Mouse (Mus musculus) NIH3T3 (cell line): ENCODE measurements around the gene Rbm14.
"Not testable (repeated sequence)": the region's sequence is repeated elsewhere in the genome, so short reads cannot be mapped to it uniquely, and the experiment has no call there.

Experiments
- DNase-seq: peaks from one replicate; pipeline ENCODE4 v3.0.0-alpha.2; 2012; ENCODE audit warnings: low read depth

Gene Rbm14

GRCm38 (mm10) chr19:4812334-4812949 is 1.0 kb upstream of the Rbm14 start:
- peak; percentile 73 for DNase-seq

GRCm38 (mm10) chr19:4811909-4812242 is 442 bp upstream of the Rbm14 start:
- DNase-seq: no peak

- no peak for DNase-seq
Measured at GRCm38 (mm10) chr19:4810746-4811062, 730 bp downstream of the Rbm14 start.

GRCm38 (mm10) chr19:4810309-4810708 is 1.1 kb downstream of the Rbm14 start:
- DNase-seq: no peak

- no peak for DNase-seq
Measured at GRCm38 (mm10) chr19:4803283-4803682, 8.2 kb downstream of the Rbm14 start.

GRCm38 (mm10) chr19:4802691-4803091 is 8.7 kb downstream of the Rbm14 start:
- no peak for DNase-seq

- DNase-seq: no peak
Measured at GRCm38 (mm10) chr19:4799083-4799482, 12.4 kb downstream of the Rbm14 start.

GRCm38 (mm10) chr19:4797846-4798245 is 13.6 kb downstream of the Rbm14 start:
- DNase-seq: no peak

- no peak for DNase-seq
Measured at GRCm38 (mm10) chr19:4795929-4796328, 15.5 kb downstream of the Rbm14 start.

GRCm38 (mm10) chr19:4793831-4794422 is 17.5 kb downstream of the Rbm14 start, which contains the start of gene Rbm4:
Gene Rbm4, minus strand, starts transcription at chr19:4793901.
- peak; percentile 100 for DNase-seq

- DNase-seq: peak; percentile 67
Measured at GRCm38 (mm10) chr19:4793281-4793830, 18.1 kb downstream of the Rbm14 start.

- no peak for DNase-seq
Measured at GRCm38 (mm10) chr19:4786313-4786712, 25.1 kb downstream of the Rbm14 start.

- DNase-seq: no peak
Measured at GRCm38 (mm10) chr19:4785206-4785605, 26.2 kb downstream of the Rbm14 start.

- no peak for DNase-seq
Measured at GRCm38 (mm10) chr19:4782891-4783290, 28.5 kb downstream of the Rbm14 start.

GRCm38 (mm10) chr19:4772785-4773184 is 38.6 kb downstream of the Rbm14 start:
- no peak for DNase-seq

- no peak for DNase-seq
Measured at GRCm38 (mm10) chr19:4767507-4768148, 43.8 kb downstream of the Rbm14 start.

- peak; percentile 56 for DNase-seq
Measured at GRCm38 (mm10) chr19:4762876-4763275, 48.6 kb downstream of the Rbm14 start.

GRCm38 (mm10) chr19:4760544-4760943 is 50.9 kb downstream of the Rbm14 start:
- not testable (repeated sequence) for DNase-seq

GRCm38 (mm10) chr19:4756921-4757320 is 54.5 kb downstream of the Rbm14 start:
- no peak for DNase-seq

GRCm38 (mm10) chr19:4756193-4756911 is 55.1 kb downstream of the Rbm14 start, which contains the start of gene Rbm4b:
Gene Rbm4b, plus strand, starts transcription at chr19:4756497.
- DNase-seq: peak; percentile 99

- peak; percentile 95 for DNase-seq
Measured at GRCm38 (mm10) chr19:4755565-4756192, 55.8 kb downstream of the Rbm14 start.
